Comparison of ENCODE assay signal across 9 mouse cellular contexts in genomic region chr2:132389562-132389961, GRCm38 (mm10). TPM values are rescaled to one million over a fixed set of nuclear protein-coding genes. Genes with fewer than 3 reads are reported as not detected.
A peak's percentile ranks its signal among the peaks of the same experiment; 100 is the strongest.
DNase-seq lines count a peak whose midpoint lies in the region; TF ChIP-seq lines count a peak whose summit lies in the region.
"Had no signal": no experiment of that assay in that cellular context is flagged by ENCODE, and none has a peak within 500 bp of the region (broad histone marks: within the 10 kb centered on the region; RNA-seq: fewer than 3 reads in every experiment).

No protein-coding gene starts in this region.

- no peak overlapping the region for H3K27ac ChIP-seq in left cerebral cortex, adult 2 months
- H3K27ac ChIP-seq: heart, embryonic 13.5 days had no signal

- peak; percentile 60 for TF ChIP-seq CTCF in left cerebral cortex, adult 2 months (IDR thresholded peaks at IDR 0.05)

- DNase-seq in cerebellum, postnatal 10 days = peak; percentile 61 to 67
- DNase-seq in cerebellum, adult 8-10 months = no peak
- peak in 1 of 2 experiments; percentile 22 for DNase-seq in left cerebral cortex, adult 2 months (ENCODE audit: extremely low spot score in 1 of 2, low spot score in 2 of 2)
- no peak for DNase-seq in left cerebral cortex, adult 8-10 months (ENCODE audit: low spot score in 2 of 2)
- DNase-seq in adrenal gland, postnatal 25 days = peak; percentile 14
- DNase-seq in lung, postnatal 36 days = peak; percentile 15
- DNase-seq in urinary bladder, postnatal 14 days (ENCODE audit: low spot score) = no peak
- no peak for DNase-seq in left cerebral cortex, postnatal 10 days (ENCODE audit: extremely low spot score in 1 of 2, low spot score in 2 of 2)

- intact Hi-C loops in left cerebral cortex, adult 2 months (cut with DNase I) = loop anchor here (5.0 kb wide), 1 partner anchor 67 kb away; no protein-coding TSS in a partner anchor
- intact Hi-C loops in left cerebral cortex, postnatal 10 days (cut with DNase I) = loop anchor here (5.0 kb wide), 2 partner anchors 47 to 98 kb away; no protein-coding TSS in a partner anchor

- H3K4me3 ChIP-seq in left cerebral cortex, adult 2 months = no peak overlapping the region
- H3K4me3 ChIP-seq: heart, embryonic 13.5 days had no signal

RNA-seq across cellular contexts. Expression of gene Prokr2, which starts 4.3 kb away (rescaled TPM):
- total RNA-seq in left cerebral cortex, adult 2 months (2021) = 1 to 10 TPM; 2.3 to 2.4 TPM
- 1 to 10 TPM; 1.4 to 2.8 (median 2.0) TPM for total RNA-seq in left cerebral cortex, adult 8-10 months (2022)
- total RNA-seq in adrenal gland, postnatal 25 days (2021) = not detected in 2 replicates
- total RNA-seq in left cerebral cortex, postnatal 10 days (2021) = 1 to 10 TPM; 4.2 to 8.8 TPM

Comparison
In these comparisons a context has a peak if more than half of its experiments do, and no peak if none do; other contexts are left out.
1. DNase-seq: peak in cerebellum, postnatal 10 days (2 of 2), adrenal gland, postnatal 25 days (single experiment) and lung, postnatal 36 days (single experiment); none in cerebellum, adult 8-10 months (single experiment), left cerebral cortex, adult 8-10 months (0 of 2), urinary bladder, postnatal 14 days (single experiment) and left cerebral cortex, postnatal 10 days (0 of 2).